Mouse (Mus musculus) liver, embryonic 14.5 days (tissue): ENCODE measurements around the gene Gm11733. TPM values are rescaled to one million over a fixed set of nuclear protein-coding genes. Genes with fewer than 3 reads are reported as not detected.

Experiments
- ATAC-seq: fragments of 200-750 bp; cut with Nextera tagmentation; 2 replicates; pipeline ENCODE4 v1.8.0; 2017; ENCODE audit warnings: moderate number of reproducible peaks, mild to moderate bottlenecking, moderate library complexity; ENCODE audit not compliant: insufficient read depth
- DNase-seq, 3 experiments: peaks; one replicate each; pipeline ENCODE4 v3.0.0-alpha.2; 2012 to 2013; ENCODE audit warnings: low read depth in 3 of 3, low spot score in 3 of 3
- H3K27ac ChIP-seq: fragments of 300-500 bp; sonication (generic); 2 replicates; pipeline ENCODE4 v1.5.1; 2014; ENCODE audit warnings: moderate library complexity, mild to moderate bottlenecking, control low read depth, inconsistent platforms
- H3K27me3 ChIP-seq: fragments of 300-500 bp; sonication (generic); 2 replicates; pipeline ENCODE4 v1.6.1; 2014; ENCODE audit warnings: mild to moderate bottlenecking, low read length, moderate library complexity; ENCODE audit not compliant: control insufficient read depth, insufficient read depth
- H3K36me3 ChIP-seq: fragments of 300-500 bp; sonication (generic); replicated peaks from 2 replicates; pipeline ENCODE4 v1.6.1; 2014; ENCODE audit warnings: low read depth; ENCODE audit not compliant: control insufficient read depth, insufficient read depth
- H3K4me1 ChIP-seq, 2 experiments: fragments of 200-500 bp in 1 of 2; fragments of 300-500 bp in 1 of 2; sonication (generic) in 1 of 2; replicated peaks; 2 replicates each; pipeline ENCODE4 v1.6.1; 2012 to 2014; ENCODE audit warnings: antibody characterized with exemption in 1 of 2, inconsistent platforms in 1 of 2, low read length in 1 of 2; ENCODE audit not compliant: control insufficient read depth in 2 of 2, insufficient read depth in 2 of 2
- H3K4me2 ChIP-seq: fragments of 300-500 bp; sonication (generic); 2 replicates; pipeline ENCODE4 v1.6.1; 2014; ENCODE audit warnings: low read depth, mild to moderate bottlenecking, control low read depth, moderate library complexity
- H3K4me3 ChIP-seq, 2 experiments: fragments of 200-500 bp in 1 of 2; fragments of 300-500 bp in 1 of 2; sonication (generic) in 1 of 2; 2 replicates each; pipeline ENCODE4 v1.5.1; 2012 to 2014; ENCODE audit warnings: low read depth in 2 of 2, low read length in 2 of 2, mild to moderate bottlenecking in 2 of 2, control low read depth in 1 of 2, inconsistent platforms in 1 of 2, moderate library complexity in 1 of 2; ENCODE audit not compliant: insufficient read depth in 1 of 2
- H3K9ac ChIP-seq: fragments of 300-500 bp; sonication (generic); replicated peaks from 2 replicates; pipeline ENCODE4 v1.6.1; 2014; ENCODE audit warnings: mild to moderate bottlenecking, control low read depth, moderate library complexity
- H3K9me3 ChIP-seq: fragments of 300-500 bp; sonication (generic); 2 replicates; pipeline ENCODE4 v1.6.1; 2016; ENCODE audit warnings: low read length, mixed read lengths; ENCODE audit not compliant: control insufficient read depth
- CTCF ChIP-seq: IDR thresholded peaks from 2 replicates; pipeline ENCODE4 v1.5.1; 2016; ENCODE audit warnings: antibody characterized with exemption, low read depth, control low read depth
- EP300 ChIP-seq: IDR thresholded peaks from 2 replicates; pipeline ENCODE4 v1.6.1; 2016; ENCODE audit warnings: antibody characterized with exemption, low read depth
- whole genome bisulfite sequencing: fragments of 180-500 bp; shearing (Covaris S2); extraction: QIAGEN DNeasy Blood & Tissue Kit; methylation state at CpG from one replicate; pipeline ENCODE4 v1.1.7; 2014; ENCODE audit not compliant: insufficient replicate concordance; 5-methylcytosine and 5-hydroxymethylcytosine counted together
- polyA plus RNA-seq, 2 experiments: library from polyadenylated mRNA; depleted of rRNA in 1 of 2; stranded (reverse) in 1 of 2; unstranded in 1 of 2; fragments of >200 nt; fragmentation: Nextera tagmentation in 1 of 2; extraction: Ambion mirVana in 1 of 2; gene quantifications; 2 replicates each; pipeline versions ENCODE4 v1.2.1 to v1.2.3; 2012 to 2014

Gene Gm11733
- polyA plus RNA-seq, 2 experiments, result not detected

- H3K9ac ChIP-seq, result no peak overlapping the region
These were observed 12.4 kb upstream of the Gm11733 start for GRCm38 (mm10) chr11:117471625-117472283.

GRCm38 (mm10) chr11:117472885-117473284 is 11.3 kb upstream of the Gm11733 start:
- ATAC-seq (no peak), DNase-seq (no peak)
- Histone ChIP-seq H3K9me3 (no peaks in the 10 kb centered on the region), H3K4me1 (no peaks in the 10 kb centered on the region), H3K4me2 (no peak overlapping the region), H3K27ac (no peak overlapping the region), H3K9ac (no peak overlapping the region), H3K4me3 (no peak overlapping the region), H3K27me3 (no peaks in the 10 kb centered on the region), H3K36me3 (no peaks in the 10 kb centered on the region)
- WGBS, result 63% methylated on average over 8 of the region's 8 CpGs
- TF ChIP-seq EP300, result no peak
- TF ChIP-seq CTCF, result no peak

More at GRCm38 (mm10) chr11:117471625-117472283, 12.4 kb upstream of the Gm11733 start:
- Histone ChIP-seq H3K4me2 (no peak overlapping the region), H3K27ac (no peak overlapping the region), H3K4me3 (no peak overlapping the region), H3K27me3 (no peaks in the 10 kb centered on the region), H3K9me3 (no peaks in the 10 kb centered on the region), H3K36me3 (no peaks in the 10 kb centered on the region), H3K4me1 (no peaks in the 10 kb centered on the region)
- no peak for TF ChIP-seq EP300
- TF ChIP-seq CTCF, result no peak
- DNase-seq, result no peak
- WGBS, result 50% methylated on average over 14 of the region's 14 CpGs
- no peak for ATAC-seq

DNA sequence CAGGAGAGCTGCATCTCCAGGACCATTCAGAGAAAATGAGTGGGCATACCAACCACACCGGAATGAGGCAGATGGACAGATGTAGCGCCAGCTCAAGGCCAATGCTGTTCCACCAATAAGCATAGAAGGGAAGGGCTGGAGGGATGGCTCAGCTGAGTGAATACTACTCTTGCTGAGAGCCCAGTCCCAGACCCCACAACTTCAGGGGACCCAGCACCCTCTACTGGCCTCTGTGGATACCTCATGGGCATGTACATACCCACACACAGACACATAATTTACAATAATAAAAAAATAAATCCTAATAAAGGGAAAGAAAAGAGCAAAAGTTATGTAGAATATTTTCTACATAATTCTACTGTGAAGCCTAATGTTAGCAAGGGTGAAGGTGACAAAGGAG is 9.0 kb upstream of the Gm11733 start:
- ATAC-seq (no peak), DNase-seq (no peak)
- no peak overlapping the region for H3K27ac ChIP-seq
- no peak overlapping the region for H3K4me3 ChIP-seq
- H3K4me1 ChIP-seq, result no peaks in the 10 kb centered on the region
- no peak overlapping the region for H3K9ac ChIP-seq
- H3K27me3 ChIP-seq, result no peaks in the 10 kb centered on the region; the same call in 1 of the 2 replicates
- WGBS, result 78% methylated on average over 2 of the region's 2 CpGs
- no peak for TF ChIP-seq CTCF
- no peak for TF ChIP-seq EP300
- no peaks in the 10 kb centered on the region for H3K9me3 ChIP-seq
- H3K36me3 ChIP-seq, result no peaks in the 10 kb centered on the region
- no peak overlapping the region for H3K4me2 ChIP-seq

DNA sequence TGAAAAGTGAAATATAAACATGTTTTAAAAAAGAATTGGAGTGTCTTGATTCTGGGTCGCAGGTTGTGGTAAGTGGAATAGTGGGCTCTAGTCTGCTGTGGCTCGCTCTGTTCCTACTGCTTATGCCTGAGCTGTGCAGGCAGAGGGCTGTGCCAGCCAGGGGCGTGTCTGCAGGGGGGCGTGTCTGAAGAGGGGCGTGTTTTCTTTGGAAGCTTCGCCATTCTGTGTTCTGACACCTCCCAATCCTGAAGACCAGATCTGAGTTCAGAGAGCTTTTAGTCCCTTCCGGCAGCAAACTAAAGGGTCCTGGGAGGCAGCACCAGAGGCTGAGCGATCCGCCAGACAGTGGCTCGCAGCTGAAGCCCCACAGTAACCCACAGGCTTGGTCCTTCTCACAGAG is 8.5 kb upstream of the Gm11733 start:
- DNase-seq (no peak), ATAC-seq (no peak)
- no peak overlapping the region for H3K4me3 ChIP-seq
- no peaks in the 10 kb centered on the region for H3K4me1 ChIP-seq
- TF ChIP-seq EP300, result no peak
- no peak for TF ChIP-seq CTCF
- H3K27ac ChIP-seq, result no peak overlapping the region
- no peaks in the 10 kb centered on the region; the same call in none of the 2 replicates for H3K27me3 ChIP-seq
- H3K9ac ChIP-seq, result no peak overlapping the region
- 16% methylated on average over 10 of the region's 10 CpGs for WGBS
- H3K36me3 ChIP-seq, result no peaks in the 10 kb centered on the region
- H3K9me3 ChIP-seq, result no peaks in the 10 kb centered on the region
- no peak overlapping the region for H3K4me2 ChIP-seq

GRCm38 (mm10) chr11:117476554-117477107 is 7.5 kb upstream of the Gm11733 start:
- no peaks in the 10 kb centered on the region for H3K4me1 ChIP-seq
- no peaks in the 10 kb centered on the region for H3K36me3 ChIP-seq
- no peaks in the 10 kb centered on the region; the same call in none of the 2 replicates for H3K27me3 ChIP-seq
- no peak overlapping the region for H3K4me2 ChIP-seq
- ATAC-seq (no peak), DNase-seq (no peak)
- H3K9ac ChIP-seq, result no peak overlapping the region
- H3K4me3 ChIP-seq, result no peak overlapping the region
- H3K27ac ChIP-seq, result no peak overlapping the region
- no peaks in the 10 kb centered on the region for H3K9me3 ChIP-seq
- 49% methylated on average over 5 of the region's 5 CpGs for WGBS
- no peak for TF ChIP-seq CTCF
- TF ChIP-seq EP300, result no peak
